Mouse (Mus musculus) ES-E14 (cell line): ENCODE measurements around the gene Spon1.

Experiments used
- CHD2 ChIP-seq: IDR thresholded peaks from 2 replicates; pipeline ENCODE4 v1.6.1; 2014; ENCODE audit warnings: mild to moderate bottlenecking, low read depth, low read length, inconsistent platforms
- HCFC1 ChIP-seq: IDR thresholded peaks from 2 replicates; pipeline ENCODE4 v1.6.1; 2012; ENCODE audit warnings: low read length, inconsistent platforms, borderline replicate concordance; ENCODE audit not compliant: insufficient read depth
- MAFK ChIP-seq: IDR thresholded peaks from 2 replicates; pipeline ENCODE4 v1.6.1; 2014; ENCODE audit warnings: mild to moderate bottlenecking, low read depth, low read length, inconsistent platforms; ENCODE audit not compliant: insufficient read depth
- ZC3H11A ChIP-seq: IDR thresholded peaks from 2 replicates; pipeline ENCODE4 v1.6.1; 2012; ENCODE audit warnings: low read depth, mild to moderate bottlenecking, inconsistent platforms, low read length, borderline replicate concordance
- ZNF384 ChIP-seq: IDR thresholded peaks from 2 replicates; pipeline ENCODE4 v1.6.1; 2012; ENCODE audit warnings: low read depth, low read length, inconsistent platforms

- TF ChIP-seq ZNF384 (no peak), CHD2 (no peak), ZC3H11A (no peak), MAFK (no peak), HCFC1 (no peak)
Measured at GRCm38 (mm10) chr7:113950888-113951287, 185.1 kb downstream of the Spon1 start.
